Mouse (Mus musculus): ENCODE data around the gene Nr1h3. TPM values are rescaled to one million over a fixed set of nuclear protein-coding genes. Genes with fewer than 3 reads are reported as not detected.

The Nr1h3 gene
- total and polyA plus RNA-seq, 3 experiments, result 0.27 to 0.38 TPM; not detected in 1

DNA sequence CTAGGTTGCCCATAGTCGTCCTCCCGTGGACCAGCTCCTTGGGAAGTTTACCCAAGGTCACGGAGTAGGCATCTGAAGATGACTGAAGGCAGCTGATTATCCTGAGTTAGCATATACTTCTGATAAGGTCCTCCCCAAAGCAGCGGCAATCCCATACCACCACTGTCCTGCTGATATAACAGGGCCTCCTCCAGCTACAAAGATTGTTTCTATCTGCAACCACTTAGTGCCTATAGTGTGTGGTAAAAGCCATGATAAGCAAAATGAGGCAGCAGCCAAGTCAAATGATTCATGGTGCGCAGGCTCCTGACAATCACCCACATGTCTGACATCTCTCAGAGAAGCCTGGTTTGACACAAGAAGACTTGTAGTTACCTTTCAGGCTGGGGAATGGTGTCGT lies 37.6 kb downstream of the Nr1h3 start:
- peaks cover 93% of the 10 kb centered on the region for H3K36me3 ChIP-seq (replicated peaks)
- H3K4me1 ChIP-seq (ENCODE audit: insufficient read depth, low read depth, low read length), result peaks cover 14% of the 10 kb centered on the region
- TF ChIP-seq CTCF (IDR thresholded peaks at IDR 0.05; ENCODE audit: low read depth, low read length) (no peak), GATA1 (IDR thresholded peaks at IDR 0.05; ENCODE audit: borderline replicate concordance, low read length) (no peak), POLR2AphosphoS5 (IDR thresholded peaks at IDR 0.05; ENCODE audit: insufficient replicate concordance, low read depth, low read length) (no peak), TAL1 (conservative IDR thresholded peaks at IDR 0.05; ENCODE audit: low read depth, low read length) (no peak), GATA2 (IDR thresholded peaks at IDR 0.05; ENCODE audit: borderline replicate concordance, low read depth, low read length) (no peak)
- no peak overlapping the region for H3K4me3 ChIP-seq (ENCODE audit: low read depth, low read length)
- no peak for ATAC-seq (ENCODE audit: extremely low read depth, insufficient number of reproducible peaks, low FRiP score, poor library complexity, severe bottlenecking)
- no peaks in the 10 kb centered on the region for H3K27me3 ChIP-seq (ENCODE audit: insufficient read depth, low read length)
- no peak for DNase-seq (ENCODE audit: low spot score)
- H3K9me3 ChIP-seq (replicated peaks), result no peaks in the 10 kb centered on the region

DNA sequence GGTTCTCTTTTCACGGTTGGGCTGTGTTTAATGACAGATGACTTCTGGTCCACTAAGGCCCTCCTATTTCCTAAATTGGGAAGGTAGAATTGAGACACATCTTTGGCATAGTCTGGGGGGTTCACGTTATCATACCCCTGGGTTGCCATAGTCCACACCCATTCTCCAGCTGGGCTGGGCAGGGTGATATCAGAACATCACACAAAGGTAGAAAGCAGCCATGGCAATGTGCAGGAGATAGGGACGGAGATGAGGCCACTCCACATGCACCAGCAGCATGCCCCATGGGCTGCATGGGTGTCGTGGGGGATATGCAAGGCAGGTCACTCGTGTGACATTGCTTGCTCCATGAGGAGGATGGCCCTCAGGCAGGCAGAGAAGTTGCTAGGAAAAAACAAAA lies 39.1 kb downstream of the Nr1h3 start:
- TF ChIP-seq GATA2 (IDR thresholded peaks at IDR 0.05; ENCODE audit: borderline replicate concordance, low read depth, low read length) (no peak), GATA1 (IDR thresholded peaks at IDR 0.05; ENCODE audit: borderline replicate concordance, low read length) (no peak), CTCF (IDR thresholded peaks at IDR 0.05; ENCODE audit: low read depth, low read length) (no peak), TAL1 (conservative IDR thresholded peaks at IDR 0.05; ENCODE audit: low read depth, low read length) (no peak), POLR2AphosphoS5 (IDR thresholded peaks at IDR 0.05; ENCODE audit: insufficient replicate concordance, low read depth, low read length) (no peak)
- Histone ChIP-seq H3K4me1 (ENCODE audit: insufficient read depth, low read depth, low read length) (peaks cover 14% of the 10 kb centered on the region), H3K9me3 (replicated peaks) (no peaks in the 10 kb centered on the region), H3K27me3 (ENCODE audit: insufficient read depth, low read length) (no peaks in the 10 kb centered on the region), H3K4me3 (ENCODE audit: low read depth, low read length) (no peak overlapping the region), H3K36me3 (replicated peaks) (peaks cover 94% of the 10 kb centered on the region)
- ATAC-seq (ENCODE audit: extremely low read depth, insufficient number of reproducible peaks, low FRiP score, poor library complexity, severe bottlenecking) (no peak), DNase-seq (ENCODE audit: low spot score) (no peak)

DNA sequence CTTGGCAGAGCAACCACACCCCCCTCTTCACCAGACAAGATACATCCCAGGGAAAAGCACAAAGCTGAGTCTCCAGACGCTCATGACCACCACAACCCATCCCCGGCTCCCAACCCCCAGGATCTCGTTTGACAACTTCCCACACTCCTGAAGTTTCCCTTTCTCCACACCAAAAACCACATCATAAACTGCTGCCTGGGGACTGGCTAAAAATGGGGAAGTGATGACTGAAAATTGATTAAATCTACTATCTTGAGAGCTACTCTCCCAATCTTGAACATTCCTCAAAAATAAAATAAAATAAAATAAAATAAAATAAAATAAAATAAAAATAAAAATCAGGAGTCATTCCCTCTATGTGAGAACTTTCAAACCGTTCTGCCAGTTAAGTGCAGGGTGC lies 39.7 kb downstream of the Nr1h3 start:
- no peaks in the 10 kb centered on the region for H3K27me3 ChIP-seq (ENCODE audit: insufficient read depth, low read length)
- no peak for DNase-seq (ENCODE audit: low spot score)
- no peak overlapping the region for H3K4me3 ChIP-seq (ENCODE audit: low read depth, low read length)
- H3K9me3 ChIP-seq (replicated peaks), result no peaks in the 10 kb centered on the region
- peaks cover 14% of the 10 kb centered on the region for H3K4me1 ChIP-seq (ENCODE audit: insufficient read depth, low read depth, low read length)
- ATAC-seq (ENCODE audit: extremely low read depth, insufficient number of reproducible peaks, low FRiP score, poor library complexity, severe bottlenecking), result no peak
- no peak for TF ChIP-seq GATA1 (IDR thresholded peaks at IDR 0.05; ENCODE audit: borderline replicate concordance, low read length)
- no peak for TF ChIP-seq CTCF (IDR thresholded peaks at IDR 0.05; ENCODE audit: low read depth, low read length)
- TF ChIP-seq GATA2 (IDR thresholded peaks at IDR 0.05; ENCODE audit: borderline replicate concordance, low read depth, low read length), result no peak
- no peak for TF ChIP-seq POLR2AphosphoS5 (IDR thresholded peaks at IDR 0.05; ENCODE audit: insufficient replicate concordance, low read depth, low read length)
- TF ChIP-seq TAL1 (conservative IDR thresholded peaks at IDR 0.05; ENCODE audit: low read depth, low read length), result no peak
- H3K36me3 ChIP-seq (replicated peaks), result peaks cover 94% of the 10 kb centered on the region

DNA sequence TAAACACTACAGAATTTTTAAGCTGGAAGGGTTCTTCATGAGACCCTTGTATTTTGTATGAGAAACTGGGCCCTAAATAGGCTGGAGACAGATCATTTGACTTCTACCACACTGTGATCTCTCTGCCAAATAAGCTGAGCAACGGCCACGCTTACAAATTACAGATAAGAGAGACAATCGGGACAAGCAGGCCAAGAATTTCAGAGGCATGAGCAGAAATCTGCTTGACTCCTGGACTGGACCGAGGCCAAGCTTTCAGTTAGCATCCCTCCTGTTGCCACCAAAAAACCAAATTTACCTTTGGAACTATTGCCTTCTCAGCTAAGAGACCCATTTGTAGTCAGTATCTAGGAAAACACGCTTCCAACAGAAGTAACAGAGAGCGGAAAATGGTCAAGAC lies 42.0 kb downstream of the Nr1h3 start:
- ATAC-seq (ENCODE audit: extremely low read depth, insufficient number of reproducible peaks, low FRiP score, poor library complexity, severe bottlenecking) (no peak), DNase-seq (ENCODE audit: low spot score) (no peak)
- H3K4me3 ChIP-seq (ENCODE audit: low read depth, low read length), result no peak overlapping the region
- peaks cover 94% of the 10 kb centered on the region for H3K36me3 ChIP-seq (replicated peaks)
- H3K9me3 ChIP-seq (replicated peaks), result no peaks in the 10 kb centered on the region
- TF ChIP-seq POLR2AphosphoS5 (IDR thresholded peaks at IDR 0.05; ENCODE audit: insufficient replicate concordance, low read depth, low read length) (no peak), GATA1 (IDR thresholded peaks at IDR 0.05; ENCODE audit: borderline replicate concordance, low read length) (no peak), GATA2 (IDR thresholded peaks at IDR 0.05; ENCODE audit: borderline replicate concordance, low read depth, low read length) (no peak), CTCF (IDR thresholded peaks at IDR 0.05; ENCODE audit: low read depth, low read length) (no peak), TAL1 (conservative IDR thresholded peaks at IDR 0.05; ENCODE audit: low read depth, low read length) (no peak)
- peaks cover 14% of the 10 kb centered on the region for H3K4me1 ChIP-seq (ENCODE audit: insufficient read depth, low read depth, low read length)
- no peaks in the 10 kb centered on the region for H3K27me3 ChIP-seq (ENCODE audit: insufficient read depth, low read length)

DNA sequence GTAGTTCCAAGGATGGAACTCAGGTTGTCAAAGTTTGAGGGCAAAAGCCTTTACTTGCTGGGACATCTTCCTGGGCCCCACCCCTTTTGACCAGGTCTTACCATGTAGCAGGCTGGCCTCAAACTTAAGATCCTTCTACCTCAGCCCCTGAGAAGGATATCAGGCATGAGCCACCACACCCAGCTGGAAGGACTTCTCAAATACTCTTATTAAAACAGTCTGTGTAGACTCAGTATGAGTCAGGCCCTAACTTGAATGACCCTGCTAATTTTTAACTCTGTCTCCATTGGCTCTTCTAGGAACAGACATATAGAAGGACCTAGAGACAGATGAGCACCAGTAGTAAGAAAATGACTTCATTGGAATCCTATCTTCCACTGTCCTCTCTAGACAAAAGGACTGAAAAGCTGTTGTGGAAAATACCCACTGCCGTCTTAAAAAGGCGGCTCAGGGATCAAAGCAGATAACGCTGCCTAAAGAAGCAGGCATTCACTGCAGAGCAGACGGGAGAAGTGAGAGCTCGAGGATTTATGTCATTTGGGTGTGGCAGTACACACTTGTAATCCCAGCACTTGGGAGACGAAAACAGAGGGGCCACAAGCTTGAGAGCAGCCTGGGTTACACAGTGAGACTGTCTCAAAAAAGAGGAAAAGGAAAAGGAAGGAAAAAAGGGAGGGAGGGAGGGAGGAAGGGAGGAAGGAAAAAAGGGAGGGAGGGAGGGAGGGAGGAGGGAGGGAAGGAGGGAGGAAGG lies 45.5 kb downstream of the Nr1h3 start:
- no peak for DNase-seq (ENCODE audit: low spot score)
- Histone ChIP-seq H3K4me3 (ENCODE audit: low read depth, low read length) (no peak overlapping the region), H3K4me1 (ENCODE audit: insufficient read depth, low read depth, low read length) (no peaks in the 10 kb centered on the region), H3K27me3 (ENCODE audit: insufficient read depth, low read length) (no peaks in the 10 kb centered on the region), H3K9me3 (replicated peaks) (no peaks in the 10 kb centered on the region), H3K36me3 (replicated peaks) (peaks cover 91% of the 10 kb centered on the region)
- ATAC-seq (ENCODE audit: extremely low read depth, insufficient number of reproducible peaks, low FRiP score, poor library complexity, severe bottlenecking), result no peak
- TF ChIP-seq TAL1 (conservative IDR thresholded peaks at IDR 0.05; ENCODE audit: low read depth, low read length) (no peak), GATA1 (IDR thresholded peaks at IDR 0.05; ENCODE audit: borderline replicate concordance, low read length) (no peak), GATA2 (IDR thresholded peaks at IDR 0.05; ENCODE audit: borderline replicate concordance, low read depth, low read length) (no peak), POLR2AphosphoS5 (IDR thresholded peaks at IDR 0.05; ENCODE audit: insufficient replicate concordance, low read depth, low read length) (no peak), CTCF (IDR thresholded peaks at IDR 0.05; ENCODE audit: low read depth, low read length) (no peak)

DNA sequence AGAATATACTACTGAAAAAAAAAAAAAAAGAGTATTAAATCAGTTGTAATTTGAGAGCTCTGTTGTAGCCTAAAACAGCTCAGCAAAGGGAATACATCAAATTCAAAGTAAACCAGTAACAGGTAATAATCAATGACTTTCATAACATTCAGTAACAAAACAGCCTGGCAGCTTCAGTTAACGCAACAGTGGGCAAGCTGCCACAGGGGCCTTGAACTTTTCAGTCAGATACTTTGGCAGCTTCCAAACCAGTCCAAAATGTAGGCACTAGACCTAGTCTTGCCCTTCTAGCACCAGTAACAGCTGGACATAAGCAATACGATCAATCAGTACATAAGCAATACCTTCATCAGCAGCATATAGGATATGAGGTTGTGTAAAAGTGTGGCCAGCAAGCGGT lies 48.5 kb downstream of the Nr1h3 start:
- Histone ChIP-seq H3K9me3 (replicated peaks) (no peaks in the 10 kb centered on the region), H3K27me3 (ENCODE audit: insufficient read depth, low read length) (no peaks in the 10 kb centered on the region), H3K4me3 (ENCODE audit: low read depth, low read length) (no peak overlapping the region), H3K4me1 (ENCODE audit: insufficient read depth, low read depth, low read length) (no peaks in the 10 kb centered on the region), H3K36me3 (replicated peaks) (peaks cover 83% of the 10 kb centered on the region)
- TF ChIP-seq POLR2AphosphoS5 (IDR thresholded peaks at IDR 0.05; ENCODE audit: insufficient replicate concordance, low read depth, low read length) (no peak), TAL1 (conservative IDR thresholded peaks at IDR 0.05; ENCODE audit: low read depth, low read length) (no peak), GATA2 (IDR thresholded peaks at IDR 0.05; ENCODE audit: borderline replicate concordance, low read depth, low read length) (no peak), GATA1 (IDR thresholded peaks at IDR 0.05; ENCODE audit: borderline replicate concordance, low read length) (no peak), CTCF (IDR thresholded peaks at IDR 0.05; ENCODE audit: low read depth, low read length) (no peak)
- ATAC-seq (ENCODE audit: extremely low read depth, insufficient number of reproducible peaks, low FRiP score, poor library complexity, severe bottlenecking) (no peak), DNase-seq (ENCODE audit: low spot score) (no peak)

All from G1E (cell line).